Mouse (Mus musculus) E14TG2a.4 (cell line): Measurements from ENCODE around the gene Prrxl1.

Experiments
- CTCF ChIP-seq: conservative IDR thresholded peaks from 2 replicates; pipeline ENCODE4 v1.5.1; 2014; ENCODE audit warnings: low read length
- POU5F1 ChIP-seq: IDR thresholded peaks from 2 replicates; pipeline ENCODE4 v1.6.1; 2014; ENCODE audit warnings: low read length, borderline replicate concordance

GRCm38 (mm10) chr14:32597232-32598231, 1.7 kb upstream of the Prrxl1 start:
- TF ChIP-seq CTCF: no peak
- TF ChIP-seq POU5F1: no peak
